10 mouse cellular contexts compared by ENCODE assay signal in the genomic region with DNA sequence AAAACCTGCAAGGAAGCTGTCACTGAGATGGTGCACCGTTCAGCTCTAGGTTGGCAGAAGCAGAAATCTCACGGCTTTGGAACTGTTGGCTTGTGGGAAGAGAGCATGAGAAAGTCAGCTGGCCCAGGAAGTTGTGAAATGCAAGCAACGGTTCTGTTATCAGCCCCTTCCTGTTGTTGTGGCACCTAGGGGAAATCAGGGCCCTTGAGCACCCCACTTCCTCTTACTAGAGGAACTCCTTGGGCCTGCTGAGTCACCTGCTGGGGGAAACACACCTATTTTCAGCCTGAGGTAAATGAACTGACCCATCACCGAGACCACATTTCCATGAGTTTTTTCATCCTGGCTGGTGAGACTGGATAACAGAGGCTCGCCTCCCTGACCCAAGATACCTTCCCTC.
A peak's percentile ranks its signal among the peaks of the same experiment; 100 is the strongest.
DNase-seq lines count a peak whose midpoint lies in the region; ATAC-seq and TF ChIP-seq lines count a peak whose summit lies in the region.
"Had no signal": no experiment of that assay in that cellular context is flagged by ENCODE, and none has a peak within 500 bp of the region (broad histone marks: within the 10 kb centered on the region; RNA-seq: fewer than 3 reads in every experiment).

No protein-coding gene starts in this region.

- no peaks in the 10 kb centered on the region for H3K9me3 ChIP-seq in liver, embryonic 11.5 days (ENCODE audit: control insufficient read depth, low read length)
- H3K9me3 ChIP-seq in hindbrain, postnatal 0 days (ENCODE audit: low read length) = peaks cover 10% of the 10 kb centered on the region; the same call in 1 of the 2 replicates
- no peaks in the 10 kb centered on the region for H3K9me3 ChIP-seq in forebrain, embryonic 15.5 days
- no peaks in the 10 kb centered on the region for H3K9me3 ChIP-seq in midbrain, embryonic 11.5 days (ENCODE audit: control insufficient read depth, low read length)
- H3K9me3 ChIP-seq: neural tube, embryonic 15.5 days had no signal

- H3K27me3 ChIP-seq in liver, embryonic 11.5 days (replicated peaks; ENCODE audit: control insufficient read depth, insufficient read depth, low read length) = peaks cover 7% of the 10 kb centered on the region; the same call in 1 of the 2 replicates
- no peaks in the 10 kb centered on the region for H3K27me3 ChIP-seq in small intestine, adult 2 months (ENCODE audit: control insufficient read depth, insufficient read depth, low read length)
- H3K27me3 ChIP-seq in hindbrain, postnatal 0 days (ENCODE audit: insufficient read depth, low read length) = no peaks in the 10 kb centered on the region
- H3K27me3 ChIP-seq in forebrain, embryonic 15.5 days = no peaks in the 10 kb centered on the region
- H3K27me3 ChIP-seq in midbrain, embryonic 11.5 days (ENCODE audit: control insufficient read depth, insufficient read depth, low read length) = no peaks in the 10 kb centered on the region
- H3K27me3 ChIP-seq: neural tube, embryonic 15.5 days had no signal

- DNase-seq in liver = peak; percentile 36
- DNase-seq in liver, embryonic 11.5 days (ENCODE audit: low spot score) = no peak
- DNase-seq in lung, adult 18-20 months = peak; percentile 60 to 61
- DNase-seq in hindbrain, postnatal 0 days (ENCODE audit: low spot score) = no peak
- DNase-seq in gastrocnemius, postnatal 4 days (ENCODE audit: low spot score in 2 of 2) = no peak
- DNase-seq in midbrain, embryonic 11.5 days (ENCODE audit: low spot score, missing footprints) = no peak

- 44% methylated on average over 5 of the region's 5 CpGs for WGBS in liver, embryonic 11.5 days
- 58% methylated on average over 5 of the region's 5 CpGs for WGBS in small intestine, adult 2 months
- 84% methylated on average over 5 of the region's 5 CpGs for WGBS in hindbrain, postnatal 0 days
- WGBS in forebrain, embryonic 15.5 days = 76% methylated on average over 5 of the region's 5 CpGs
- WGBS in midbrain, embryonic 11.5 days = 89% methylated on average over 5 of the region's 5 CpGs

- no peaks in the 10 kb centered on the region for H3K36me3 ChIP-seq in liver, embryonic 11.5 days (ENCODE audit: control insufficient read depth, insufficient read depth, low read length)
- H3K36me3 ChIP-seq in small intestine, adult 2 months (ENCODE audit: control insufficient read depth, insufficient read depth, low read length) = no peaks in the 10 kb centered on the region
- H3K36me3 ChIP-seq in hindbrain, postnatal 0 days (ENCODE audit: insufficient read depth, low read length) = no peaks in the 10 kb centered on the region
- H3K36me3 ChIP-seq in forebrain, embryonic 15.5 days = no peaks in the 10 kb centered on the region
- no peaks in the 10 kb centered on the region for H3K36me3 ChIP-seq in midbrain, embryonic 11.5 days (ENCODE audit: control insufficient read depth, insufficient read depth, low read length)
- H3K36me3 ChIP-seq: neural tube, embryonic 15.5 days had no signal

- H3K4me2 ChIP-seq in liver, embryonic 11.5 days = no peak overlapping the region
- no peak overlapping the region for H3K4me2 ChIP-seq in hindbrain, postnatal 0 days (ENCODE audit: low read depth, low read length)
- no peak overlapping the region for H3K4me2 ChIP-seq in forebrain, embryonic 15.5 days (replicated peaks)
- H3K4me2 ChIP-seq in midbrain, embryonic 11.5 days = no peak overlapping the region
- H3K4me2 ChIP-seq: neural tube, embryonic 15.5 days had no signal

- TF ChIP-seq POLR2A in small intestine, adult 2 months (IDR thresholded peaks at IDR 0.05; ENCODE audit: low read depth, low read length) = no peak

- H3K4me1 ChIP-seq in liver, embryonic 11.5 days (replicated peaks; ENCODE audit: control insufficient read depth, insufficient read depth, low read length) = 0 out of 2 replicates have a peak, but pooled peaks cover 7% of the 10 kb centered on the region
- H3K4me1 ChIP-seq in small intestine, adult 2 months (ENCODE audit: control insufficient read depth, insufficient read depth, insufficient read length, low read length) = peaks cover 14% of the 10 kb centered on the region
- H3K4me1 ChIP-seq in hindbrain, postnatal 0 days (ENCODE audit: insufficient read depth, low read length) = no peaks in the 10 kb centered on the region
- peaks cover 14% of the 10 kb centered on the region for H3K4me1 ChIP-seq in forebrain, embryonic 15.5 days
- peaks cover 3% of the 10 kb centered on the region; the same call in 1 of the 2 replicates for H3K4me1 ChIP-seq in midbrain, embryonic 11.5 days (ENCODE audit: control insufficient read depth, insufficient read depth, low read length)

- H3K4me3 ChIP-seq in liver, embryonic 11.5 days (ENCODE audit: low read depth, low read length) = no peak overlapping the region
- H3K4me3 ChIP-seq in small intestine, adult 2 months (ENCODE audit: low read depth, low read length) = peak overlapping the region; percentile 8; the same call in 1 of the 2 replicates
- no peak overlapping the region for H3K4me3 ChIP-seq in hindbrain, postnatal 0 days (ENCODE audit: low read length)
- H3K4me3 ChIP-seq in forebrain, embryonic 15.5 days = no peak overlapping the region
- H3K4me3 ChIP-seq in midbrain, embryonic 11.5 days (ENCODE audit: low read depth, low read length) = no peak overlapping the region
- H3K4me3 ChIP-seq: neural tube, embryonic 15.5 days had no signal

- TF ChIP-seq CTCF in small intestine, adult 2 months (IDR thresholded peaks at IDR 0.05; ENCODE audit: extremely low read depth, insufficient read length, insufficient replicate concordance, low read depth, low read length) = no peak
- TF ChIP-seq CTCF in hindbrain, postnatal 0 days (IDR thresholded peaks at IDR 0.05; ENCODE audit: low read depth) = no peak

- no peak overlapping the region for H3K9ac ChIP-seq in liver, embryonic 11.5 days (ENCODE audit: low read depth, low read length)
- no peak overlapping the region for H3K9ac ChIP-seq in hindbrain, postnatal 0 days (replicated peaks; ENCODE audit: low read length)
- H3K9ac ChIP-seq in forebrain, embryonic 15.5 days (replicated peaks) = no peak overlapping the region
- H3K9ac ChIP-seq in midbrain, embryonic 11.5 days (ENCODE audit: low read length) = no peak overlapping the region
- H3K9ac ChIP-seq: neural tube, embryonic 15.5 days had no signal

- ATAC-seq in liver, embryonic 11.5 days (replicated peaks; ENCODE audit: low FRiP score) = no peak
- no peak for ATAC-seq in hindbrain, postnatal 0 days
- no peak for ATAC-seq in forebrain, embryonic 15.5 days (replicated peaks)
- ATAC-seq in midbrain, embryonic 11.5 days (ENCODE audit: low FRiP score) = no peak

- H3K27ac ChIP-seq in liver, embryonic 11.5 days (ENCODE audit: low read depth, low read length) = no peak overlapping the region
- peak overlapping the region; percentile 12; the same call in 1 of the 2 replicates for H3K27ac ChIP-seq in small intestine, adult 2 months (ENCODE audit: insufficient read depth, low read depth, low read length)
- no peak overlapping the region for H3K27ac ChIP-seq in hindbrain, postnatal 0 days
- no peak overlapping the region for H3K27ac ChIP-seq in forebrain, embryonic 15.5 days (replicated peaks)
- H3K27ac ChIP-seq in midbrain, embryonic 11.5 days (ENCODE audit: low read depth, low read length) = no peak overlapping the region
- H3K27ac ChIP-seq: kidney, postnatal 0 days; neural tube, embryonic 15.5 days had no signal

Comparison
In these comparisons a context has a peak if more than half of its experiments do, and no peak if none do; other contexts are left out.
1. DNase-seq: peak in liver (single experiment) and lung, adult 18-20 months (2 of 2); none in liver, embryonic 11.5 days (single experiment), hindbrain, postnatal 0 days (single experiment), gastrocnemius, postnatal 4 days (0 of 2) and midbrain, embryonic 11.5 days (single experiment).